Mouse (Mus musculus) MEL (cell line): ENCODE measurements around the gene Ror1.

ENCODE experiments used
- CTCF ChIP-seq, 3 experiments: IDR thresholded peaks in 2 of 3; conservative IDR thresholded peaks in 1 of 3; 2 replicates each; pipeline ENCODE4 v1.5.1; 2011 to 2012; ENCODE audit warnings: low read length in 3 of 3, low read depth in 2 of 3, mild to moderate bottlenecking in 2 of 3, improper control_type of control experiment in 1 of 3, inconsistent platforms in 1 of 3, mixed read lengths in 1 of 3, moderate library complexity in 1 of 3; ENCODE audit not compliant: control insufficient read depth in 1 of 3, insufficient read depth in 1 of 3, poor library complexity in 1 of 3, severe bottlenecking in 1 of 3
- E2F4 ChIP-seq: IDR thresholded peaks from 2 replicates; pipeline ENCODE4 v1.6.1; 2011; ENCODE audit warnings: low read depth, low read length, improper control_type of control experiment, borderline replicate concordance
- EP300 ChIP-seq, 2 experiments: IDR thresholded peaks; 2 replicates each; pipeline ENCODE4 v1.6.1; 2011; ENCODE audit warnings: improper control_type of control experiment in 2 of 2, low read length in 2 of 2, low read depth in 1 of 2, mild to moderate bottlenecking in 1 of 2
- ETS1 ChIP-seq: IDR thresholded peaks from 2 replicates; pipeline ENCODE4 v1.6.1; 2012; ENCODE audit warnings: low read depth, mild to moderate bottlenecking, inconsistent platforms, low read length, improper control_type of control experiment, moderate library complexity
- GATA1 ChIP-seq: IDR thresholded peaks from 2 replicates; pipeline ENCODE4 v1.6.1; 2011; ENCODE audit warnings: low read depth, low read length, improper control_type of control experiment
- HCFC1 ChIP-seq: IDR thresholded peaks from 2 replicates; pipeline ENCODE4 v1.6.1; 2012; ENCODE audit warnings: low read depth, mild to moderate bottlenecking, inconsistent platforms, low read length, improper control_type of control experiment, moderate library complexity
- POLR2A ChIP-seq, 2 experiments: IDR thresholded peaks; 2 replicates each; pipeline ENCODE4 v1.6.1; 2011 to 2012; ENCODE audit warnings: low read length in 2 of 2, mild to moderate bottlenecking in 2 of 2, control low read depth in 1 of 2, improper control_type of control experiment in 1 of 2, low read depth in 1 of 2, moderate library complexity in 1 of 2; ENCODE audit not compliant: control insufficient read depth in 1 of 2, insufficient read depth in 1 of 2, poor library complexity in 1 of 2
- SMC3 ChIP-seq: IDR thresholded peaks from 2 replicates; pipeline ENCODE4 v1.6.1; 2011; ENCODE audit warnings: low read depth, low read length, improper control_type of control experiment
- TCF12 ChIP-seq: IDR thresholded peaks from 2 replicates; pipeline ENCODE4 v1.6.1; 2014; ENCODE audit warnings: low read depth, mild to moderate bottlenecking, inconsistent platforms, low read length, improper control_type of control experiment, moderate library complexity
- ZC3H11A ChIP-seq: IDR thresholded peaks from 2 replicates; pipeline ENCODE4 v1.6.1; 2012; ENCODE audit warnings: low read depth, mild to moderate bottlenecking, inconsistent platforms, low read length, improper control_type of control experiment
- ZNF384 ChIP-seq: IDR thresholded peaks from 2 replicates; pipeline ENCODE4 v1.6.1; 2012; ENCODE audit warnings: low read depth, mild to moderate bottlenecking, inconsistent platforms, low read length, improper control_type of control experiment

GRCm38 (mm10) chr4:100165790-100166189 lies 70.2 kb downstream of the Ror1 start:
- TF ChIP-seq CTCF (IDR thresholded peaks at IDR 0.05 in 2 of 3, conservative IDR thresholded peaks at IDR 0.05 in 1 of 3; ENCODE audit: control insufficient read depth in 1 of 3, insufficient read depth in 1 of 3, low read depth in 2 of 3, low read length in 3 of 3, poor library complexity in 1 of 3, severe bottlenecking in 1 of 3): no peak
- no peak for TF ChIP-seq GATA1
- TF ChIP-seq EP300 (IDR thresholded peaks at IDR 0.05; ENCODE audit: low read depth in 1 of 2, low read length in 2 of 2): no peak
- no peak for TF ChIP-seq E2F4
- no peak for TF ChIP-seq ZNF384
- TF ChIP-seq POLR2A (IDR thresholded peaks at IDR 0.05; ENCODE audit: control insufficient read depth in 1 of 2, insufficient read depth in 1 of 2, low read depth in 1 of 2, low read length in 2 of 2, poor library complexity in 1 of 2): no peak
- TF ChIP-seq HCFC1: no peak
- no peak for TF ChIP-seq TCF12
- no peak for TF ChIP-seq ETS1
- TF ChIP-seq SMC3: no peak
- TF ChIP-seq ZC3H11A: no peak
